Mouse (Mus musculus) heart, embryonic 16.5 days (tissue): Measurements from ENCODE around the gene Ckm. TPM values are rescaled to one million over a fixed set of nuclear protein-coding genes. Genes with fewer than 3 reads are reported as not detected.

Source experiments
- microRNA counts: library from miRNA; unstranded; fragments of <30 nt; microRNA quantifications from one replicate; lab custom pipeline; 2016
- microRNA-seq: library from miRNA; unstranded; fragments of <30 nt; microRNA quantifications from one replicate; pipeline ENCODE4, GENCODE M21; 2017
- polyA plus RNA-seq: library from polyadenylated mRNA; unstranded; fragments of >200 nt; fragmentation: Nextera tagmentation; extraction: Ambion mirVana; gene quantifications from 2 replicates; pipeline ENCODE4 v1.2.1, GENCODE M21; 2015

The Ckm gene
- polyA plus RNA-seq, 1 experiment from 2014 or later = 3,117 TPM

MicroRNAs encoded within 50 kb of the gene (microRNA counts, 519-probe panel; counts per million panel counts)
- microRNA mmu-miR-343 (lab: Ali Mortazavi, UCI) = not detected

Small RNAs within 50 kb of the gene (microRNA-seq; reads per million reads assigned to microRNA genes)
- not detected for gene Mir343

Other genes starting within 250 kb of the Ckm start
- gene Gipr, start 238.6 kb upstream of the Ckm start, polyA plus RNA-seq = 104 and 107 TPM in 2 replicates
- gene Eml2, start 228.4 kb upstream of the Ckm start, polyA plus RNA-seq = 23.5 and 26.2 TPM in 2 replicates
- gene Gpr4, start 192.2 kb upstream of the Ckm start, polyA plus RNA-seq = 2.4 and 2.7 TPM in 2 replicates
- gene Opa3, start 176.4 kb upstream of the Ckm start, polyA plus RNA-seq = 40.4 and 41.8 TPM in 2 replicates
- 84.0 and 86.1 TPM in 2 replicates for gene Vasp, start 133.0 kb upstream of the Ckm start, polyA plus RNA-seq
- 0.11 TPM in 1 of 2 replicates, not detected in the other for gene Ppm1n, start 124.7 kb upstream of the Ckm start, polyA plus RNA-seq
- gene Rtn2, start 122.2 kb upstream of the Ckm start, polyA plus RNA-seq = 27.4 and 28.5 TPM in 2 replicates
- gene Fosb, start 94.7 kb upstream of the Ckm start, polyA plus RNA-seq = 0.24 and 0.34 TPM in 2 replicates
- 61.0 and 62.4 TPM in 2 replicates for gene Ercc1, start 60.0 kb upstream of the Ckm start, polyA plus RNA-seq
- 16.2 and 16.7 TPM in 2 replicates for gene Cd3eap, start 45.3 kb upstream of the Ckm start, polyA plus RNA-seq
- gene Ppp1r13l, start 45.0 kb upstream of the Ckm start, polyA plus RNA-seq = 13.6 and 14.2 TPM in 2 replicates
- gene Ercc2, start 22.8 kb upstream of the Ckm start, polyA plus RNA-seq = 11.1 and 12.8 TPM in 2 replicates
- gene Klc3, start 672 bp upstream of the Ckm start, polyA plus RNA-seq = 4.1 and 5.0 TPM in 2 replicates
- gene Mark4, start 54.0 kb downstream of the Ckm start, polyA plus RNA-seq = 4.5 and 6.2 TPM in 2 replicates
- 0.50 and 0.59 TPM in 2 replicates for gene Exoc3l2, start 58.6 kb downstream of the Ckm start, polyA plus RNA-seq
- gene Bloc1s3, start 103.6 kb downstream of the Ckm start, polyA plus RNA-seq = 1.6 and 1.7 TPM in 2 replicates
- 73.2 and 83.4 TPM in 2 replicates for gene Trappc6a, start 103.6 kb downstream of the Ckm start, polyA plus RNA-seq
- 0.14 TPM in 1 of 2 replicates, not detected in the other for gene Nkpd1, start 113.1 kb downstream of the Ckm start, polyA plus RNA-seq
- gene Ppp1r37, start 158.3 kb downstream of the Ckm start, polyA plus RNA-seq = 18.2 and 21.1 TPM in 2 replicates
- gene Zfp296, start 172.5 kb downstream of the Ckm start, polyA plus RNA-seq = 0.24 and 0.66 TPM in 2 replicates
- 125 and 127 TPM in 2 replicates for gene Gemin7, start 172.8 kb downstream of the Ckm start, polyA plus RNA-seq
- 31.9 and 35.1 TPM in 2 replicates for gene Clasrp, start 199.7 kb downstream of the Ckm start, polyA plus RNA-seq
- 8.3 and 12.4 TPM in 2 replicates for gene Relb, start 224.7 kb downstream of the Ckm start, polyA plus RNA-seq